Mouse (Mus musculus): ENCODE results near the gene Gm20388. TPM values are rescaled to one million over a fixed set of nuclear protein-coding genes. Genes with fewer than 3 reads are reported as not detected.

The Gm20388 gene
- polyA plus RNA-seq, 1 experiment from 2014 or later = 47.1 TPM

- Histone ChIP-seq H3K36me3 (ENCODE audit: inconsistent target) (no peaks in the 10 kb centered on the region), H3K4me3 (ENCODE audit: inconsistent target) (no peak overlapping the region), H3K79me2 (ENCODE audit: inconsistent target) (no peaks in the 10 kb centered on the region), H3K27ac (no peak overlapping the region)
- 77% methylated on average over 6 of the region's 6 CpGs for WGBS (ENCODE audit: missing documents)
Observed at GRCm38 (mm10) chr8:120383204-120383560, 472.5 kb downstream of the Gm20388 start.

- Histone ChIP-seq H3K27ac (no peak overlapping the region), H3K4me3 (ENCODE audit: inconsistent target) (no peak overlapping the region), H3K36me3 (ENCODE audit: inconsistent target) (no peaks in the 10 kb centered on the region), H3K79me2 (ENCODE audit: inconsistent target) (no peaks in the 10 kb centered on the region)
- WGBS (ENCODE audit: missing documents) = 54% methylated on average over 4 of the region's 6 CpGs
Observed at GRCm38 (mm10) chr8:120383713-120384112, 473.1 kb downstream of the Gm20388 start.

GRCm38 (mm10) chr8:120384745-120385144 lies 474.1 kb downstream of the Gm20388 start:
- Histone ChIP-seq H3K4me3 (ENCODE audit: inconsistent target) (no peak overlapping the region), H3K79me2 (ENCODE audit: inconsistent target) (no peaks in the 10 kb centered on the region), H3K27ac (no peak overlapping the region), H3K36me3 (ENCODE audit: inconsistent target) (no peaks in the 10 kb centered on the region)

DNA sequence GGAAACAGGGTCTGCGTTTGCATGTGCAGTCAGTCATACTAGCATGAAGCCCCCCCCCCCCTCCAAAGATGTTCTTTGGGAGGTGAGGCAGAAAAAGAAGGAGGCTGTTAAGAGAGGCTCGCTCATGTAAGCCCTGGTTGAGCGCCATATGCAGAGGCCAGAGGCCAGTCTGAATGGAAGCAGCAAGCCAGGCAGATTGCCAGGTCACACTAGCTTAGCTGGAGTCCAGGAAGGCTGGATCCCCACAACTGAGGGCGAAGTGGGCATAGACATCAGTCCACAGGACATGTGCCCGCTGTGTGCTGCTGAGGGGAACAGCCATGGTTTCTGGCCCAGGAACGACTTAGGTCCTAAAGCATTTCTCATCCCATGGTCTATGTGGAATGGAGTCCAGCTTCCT lies 477.6 kb downstream of the Gm20388 start:
- WGBS (ENCODE audit: missing documents) = 85% methylated on average over 4 of the region's 6 CpGs
- Histone ChIP-seq H3K27ac (no peak overlapping the region), H3K36me3 (ENCODE audit: inconsistent target) (no peaks in the 10 kb centered on the region), H3K79me2 (ENCODE audit: inconsistent target) (no peaks in the 10 kb centered on the region), H3K4me3 (ENCODE audit: inconsistent target) (no peak overlapping the region)

DNA sequence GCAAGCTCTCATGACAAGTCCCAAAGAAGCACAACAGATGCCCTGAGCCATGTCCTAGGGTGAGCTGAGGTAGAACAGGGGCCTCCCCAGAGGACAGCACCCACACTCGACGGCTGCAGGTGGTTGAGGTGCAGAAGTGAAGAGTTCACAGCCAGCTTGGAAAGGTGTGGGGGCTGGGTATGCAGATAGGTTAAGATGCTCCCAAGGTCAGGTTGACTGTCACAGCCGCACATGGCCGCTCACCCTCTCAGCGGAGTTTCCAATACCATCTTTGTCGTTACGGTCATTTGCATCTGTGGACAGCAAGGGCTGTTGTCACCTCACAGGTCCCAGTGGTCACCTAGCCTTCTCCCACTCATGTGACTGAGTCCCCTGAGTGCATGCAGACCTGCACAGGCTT lies 480.0 kb downstream of the Gm20388 start:
- Histone ChIP-seq H3K27ac (no peak overlapping the region), H3K4me3 (ENCODE audit: inconsistent target) (no peak overlapping the region), H3K36me3 (ENCODE audit: inconsistent target) (no peaks in the 10 kb centered on the region), H3K79me2 (ENCODE audit: inconsistent target) (no peaks in the 10 kb centered on the region)
- 93% methylated on average over 7 of the region's 7 CpGs for WGBS (ENCODE audit: missing documents)

- Histone ChIP-seq H3K4me3 (ENCODE audit: inconsistent target) (no peak overlapping the region), H3K79me2 (ENCODE audit: inconsistent target) (no peaks in the 10 kb centered on the region), H3K36me3 (ENCODE audit: inconsistent target) (no peaks in the 10 kb centered on the region), H3K27ac (no peak overlapping the region)
- WGBS (ENCODE audit: missing documents) = 96% methylated on average over 19 of the region's 21 CpGs
Observed at GRCm38 (mm10) chr8:120391856-120392255, 481.2 kb downstream of the Gm20388 start.

- Histone ChIP-seq H3K4me3 (ENCODE audit: inconsistent target) (no peak overlapping the region), H3K36me3 (ENCODE audit: inconsistent target) (no peaks in the 10 kb centered on the region), H3K27ac (no peak overlapping the region), H3K79me2 (ENCODE audit: inconsistent target) (no peaks in the 10 kb centered on the region)
- 93% methylated on average over 11 of the region's 11 CpGs for WGBS (ENCODE audit: missing documents)
Observed at GRCm38 (mm10) chr8:120393085-120393484, 482.4 kb downstream of the Gm20388 start.

DNA sequence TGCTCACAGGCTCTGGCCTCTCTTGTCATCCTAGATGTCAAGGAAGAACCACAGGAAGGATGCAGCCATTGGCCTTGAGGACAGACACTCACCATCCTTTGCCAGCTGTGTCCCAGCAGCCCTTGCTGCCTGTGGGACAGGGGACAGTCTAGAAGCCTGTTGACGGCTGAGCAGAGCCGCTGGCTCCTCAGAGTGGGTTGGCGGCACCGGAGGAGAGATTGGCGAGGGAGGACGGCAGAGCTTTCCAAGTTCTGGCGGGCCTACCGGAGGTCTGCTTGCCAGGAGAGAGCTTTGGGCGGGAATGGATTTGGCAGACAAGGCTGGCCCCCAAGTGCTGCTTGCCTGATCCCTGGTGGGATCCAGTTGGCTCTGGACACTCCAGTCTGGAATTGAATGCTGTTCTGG lies 483.2 kb downstream of the Gm20388 start:
- Histone ChIP-seq H3K36me3 (ENCODE audit: inconsistent target) (no peaks in the 10 kb centered on the region), H3K27ac (no peak overlapping the region), H3K79me2 (ENCODE audit: inconsistent target) (no peaks in the 10 kb centered on the region), H3K4me3 (ENCODE audit: inconsistent target) (no peak overlapping the region)
- 88% methylated on average over 9 of the region's 9 CpGs for WGBS (ENCODE audit: missing documents)

DNA sequence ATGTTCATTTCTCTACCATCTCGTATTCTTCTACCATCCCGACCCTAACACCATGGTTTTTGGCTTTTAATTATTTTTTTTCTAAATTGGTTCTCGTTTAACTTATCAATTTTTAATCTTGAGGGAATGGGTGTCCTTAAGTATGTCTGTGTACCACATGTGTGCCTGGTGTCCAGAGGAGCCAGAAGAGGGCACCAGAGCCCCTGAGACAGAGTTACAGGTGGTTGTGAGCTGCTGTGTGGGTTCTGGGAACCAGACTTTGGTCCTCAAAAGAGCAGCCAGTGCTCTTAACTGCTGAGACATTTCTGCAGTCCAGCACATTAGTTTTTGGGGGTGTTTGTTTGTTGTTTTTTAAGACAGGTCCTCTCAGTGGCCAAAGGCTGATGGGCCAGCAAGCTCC lies 485.3 kb downstream of the Gm20388 start:
- Histone ChIP-seq H3K27ac (no peak overlapping the region), H3K79me2 (ENCODE audit: inconsistent target) (no peaks in the 10 kb centered on the region), H3K4me3 (ENCODE audit: inconsistent target) (no peak overlapping the region), H3K36me3 (ENCODE audit: inconsistent target) (no peaks in the 10 kb centered on the region)
- 100% methylated on average over 3 of the region's 3 CpGs for WGBS (ENCODE audit: missing documents)

DNA sequence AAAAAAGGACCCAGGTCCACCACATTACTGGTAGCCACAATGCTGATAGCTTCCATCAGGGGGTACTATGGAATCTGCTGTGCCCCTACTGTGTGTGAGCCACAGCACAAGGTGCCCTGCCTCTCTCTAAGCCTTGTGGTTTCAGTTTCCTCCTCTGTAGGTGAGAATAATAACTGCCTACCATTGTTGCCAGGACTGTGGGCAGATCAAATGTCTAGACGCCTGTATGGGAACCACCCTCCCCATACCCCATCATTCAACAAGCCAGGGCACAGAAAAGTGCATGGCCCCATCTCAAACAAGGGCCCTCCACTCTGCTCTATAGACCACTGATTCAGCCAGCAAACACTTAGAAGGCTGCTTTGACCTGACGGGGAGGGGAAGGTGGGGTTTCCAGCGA lies 486.1 kb downstream of the Gm20388 start:
- H3K79me2 ChIP-seq (ENCODE audit: inconsistent target) = no peaks in the 10 kb centered on the region
- no peaks in the 10 kb centered on the region for H3K36me3 ChIP-seq (ENCODE audit: inconsistent target)
- H3K4me3 ChIP-seq (ENCODE audit: inconsistent target) = no peak overlapping the region
- WGBS (ENCODE audit: missing documents) = 32% methylated on average over 3 of the region's 3 CpGs
- no peak overlapping the region for H3K27ac ChIP-seq

DNA sequence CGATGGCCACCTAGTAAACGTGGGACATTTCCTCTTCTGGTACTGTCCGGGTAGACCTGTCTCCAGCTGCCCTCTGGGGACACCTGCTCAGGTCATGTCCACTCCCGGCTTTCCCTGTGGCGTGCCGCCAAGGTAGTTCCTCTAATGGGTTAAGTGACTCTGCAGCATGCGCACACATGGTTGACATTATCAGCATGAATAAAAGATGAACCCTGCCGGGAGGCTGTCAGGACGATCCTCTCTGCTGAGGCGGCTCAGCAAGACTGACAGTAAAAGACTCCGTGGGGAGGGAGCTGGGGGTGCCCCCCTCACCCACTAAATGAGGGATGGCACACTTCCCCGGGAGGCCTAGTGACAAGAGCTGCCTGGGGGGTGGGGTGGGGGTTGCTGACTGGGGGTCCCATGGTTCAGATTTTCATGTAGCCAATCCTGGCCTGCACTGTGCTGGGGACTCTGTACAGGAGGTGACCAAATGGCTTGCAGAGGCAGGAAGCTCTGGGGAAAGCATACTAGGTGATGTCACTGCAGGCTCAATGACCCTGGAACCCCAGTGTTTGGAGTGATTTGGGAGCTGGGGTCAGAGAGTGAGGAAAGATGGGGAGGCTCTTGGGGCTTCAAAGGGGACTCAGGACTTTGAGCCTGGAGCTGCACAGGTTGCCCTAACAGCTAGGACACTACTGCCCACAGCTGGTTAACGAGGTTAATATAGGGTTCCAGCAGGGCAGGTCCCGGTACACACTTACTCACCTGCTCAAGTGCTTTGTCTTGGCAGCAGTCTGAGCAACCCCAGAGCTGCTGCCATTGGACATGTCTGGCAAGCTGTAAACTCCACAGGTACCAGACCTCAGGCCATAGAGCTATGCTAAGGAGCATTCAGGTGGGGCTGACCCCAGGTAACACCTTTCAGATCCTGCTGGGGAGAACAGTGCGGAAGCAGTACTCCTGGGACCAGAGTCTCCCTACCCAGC lies 487.1 kb downstream of the Gm20388 start:
- H3K27ac ChIP-seq = no peak overlapping the region
- 55% methylated on average over 15 of the region's 15 CpGs for WGBS (ENCODE audit: missing documents)

DNA sequence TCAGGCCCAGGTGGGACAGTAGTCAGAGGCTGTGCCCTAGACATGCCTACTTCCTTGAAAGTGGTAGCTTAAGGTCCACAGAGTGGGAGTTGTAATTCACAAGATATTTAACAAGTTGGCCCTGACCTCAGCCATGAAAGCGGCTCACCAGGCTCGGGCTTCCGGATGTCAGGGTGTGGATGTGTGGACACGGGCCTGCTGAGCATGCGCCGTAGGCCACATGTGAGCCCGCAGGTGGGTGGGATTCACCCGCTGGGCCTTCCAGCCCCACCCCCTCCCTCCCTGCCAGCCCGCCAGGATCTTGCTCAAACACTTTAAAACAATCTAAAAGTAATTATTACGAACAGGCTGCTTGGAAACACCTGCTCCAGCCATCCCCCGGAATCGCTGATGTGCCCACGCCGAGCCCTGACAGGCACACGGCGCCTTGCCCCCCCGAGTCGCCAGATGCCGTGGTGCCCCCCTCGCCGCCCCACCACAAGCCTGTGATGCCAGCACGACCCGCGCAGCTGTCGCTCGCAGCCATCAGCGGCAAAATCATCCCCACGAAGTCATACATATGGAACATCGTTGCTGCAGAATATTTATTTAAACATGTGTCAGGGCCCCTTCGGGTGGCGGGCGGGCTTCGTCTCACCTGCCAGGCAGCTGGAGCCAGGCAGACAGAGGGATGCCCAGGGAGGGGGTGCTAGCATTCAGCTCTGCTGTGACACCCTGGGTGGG lies 488.7 kb downstream of the Gm20388 start:
- Histone ChIP-seq H3K4me3 (ENCODE audit: inconsistent target) (no peak overlapping the region), H3K27ac (no peak overlapping the region), H3K79me2 (ENCODE audit: inconsistent target) (no peaks in the 10 kb centered on the region), H3K36me3 (ENCODE audit: inconsistent target) (no peaks in the 10 kb centered on the region)
- WGBS (ENCODE audit: missing documents) = 88% methylated on average over 30 of the region's 33 CpGs

More for the DNA sequence above, 487.1 kb downstream of the Gm20388 start:
- H3K4me3 ChIP-seq (ENCODE audit: inconsistent target) = no peak overlapping the region
- no peaks in the 10 kb centered on the region for H3K79me2 ChIP-seq (ENCODE audit: inconsistent target)
- H3K36me3 ChIP-seq (ENCODE audit: inconsistent target) = no peaks in the 10 kb centered on the region

DNA sequence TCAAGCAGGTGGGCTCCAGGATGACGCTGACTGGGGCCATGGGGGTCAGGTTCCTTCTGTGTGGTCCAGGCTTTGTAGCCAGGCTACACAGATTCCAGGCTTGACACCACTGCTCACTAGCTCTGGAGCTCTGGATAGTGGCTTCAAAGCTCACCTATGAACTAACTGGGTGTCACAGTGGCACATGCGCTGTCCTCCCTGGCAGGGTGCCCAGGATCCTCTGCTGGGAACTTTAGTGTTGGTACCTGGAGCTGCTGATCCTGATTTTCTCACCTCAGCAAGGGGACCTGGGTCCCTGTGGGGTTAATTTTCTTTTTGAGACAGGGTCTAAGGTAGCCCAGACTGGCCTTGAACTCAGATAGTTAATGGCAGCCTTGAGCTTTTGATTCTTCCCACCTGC lies 490.6 kb downstream of the Gm20388 start:
- no peak overlapping the region for H3K4me3 ChIP-seq (ENCODE audit: inconsistent target)
- WGBS (ENCODE audit: missing documents) = 100% methylated on average over 2 of the region's 2 CpGs
- no peaks in the 10 kb centered on the region for H3K79me2 ChIP-seq (ENCODE audit: inconsistent target)
- H3K27ac ChIP-seq = no peak overlapping the region
- no peaks in the 10 kb centered on the region for H3K36me3 ChIP-seq (ENCODE audit: inconsistent target)

DNA sequence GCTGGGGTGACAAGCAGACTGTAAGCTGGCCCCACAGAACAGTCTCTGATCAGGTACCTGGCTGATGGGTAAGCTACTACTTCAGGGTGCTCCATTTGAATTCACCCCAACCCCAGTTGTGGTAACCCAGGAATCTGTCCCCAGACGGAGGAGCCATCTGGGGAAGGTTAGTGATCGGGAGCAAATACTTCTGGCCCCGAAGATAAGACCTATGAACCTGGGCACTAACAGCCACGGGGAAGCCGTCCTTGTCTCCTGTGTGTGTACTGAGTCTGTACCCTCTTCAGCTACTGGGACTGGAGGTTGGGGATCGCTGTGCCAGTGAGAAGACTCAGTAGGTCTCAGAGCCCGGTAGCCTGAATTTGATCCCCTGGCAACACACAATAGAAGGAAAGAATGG lies 491.1 kb downstream of the Gm20388 start:
- H3K79me2 ChIP-seq (ENCODE audit: inconsistent target) = no peaks in the 10 kb centered on the region
- WGBS (ENCODE audit: missing documents) = 99% methylated on average over 7 of the region's 7 CpGs
- H3K27ac ChIP-seq = no peak overlapping the region
- no peak overlapping the region for H3K4me3 ChIP-seq (ENCODE audit: inconsistent target)
- H3K36me3 ChIP-seq (ENCODE audit: inconsistent target) = no peaks in the 10 kb centered on the region

DNA sequence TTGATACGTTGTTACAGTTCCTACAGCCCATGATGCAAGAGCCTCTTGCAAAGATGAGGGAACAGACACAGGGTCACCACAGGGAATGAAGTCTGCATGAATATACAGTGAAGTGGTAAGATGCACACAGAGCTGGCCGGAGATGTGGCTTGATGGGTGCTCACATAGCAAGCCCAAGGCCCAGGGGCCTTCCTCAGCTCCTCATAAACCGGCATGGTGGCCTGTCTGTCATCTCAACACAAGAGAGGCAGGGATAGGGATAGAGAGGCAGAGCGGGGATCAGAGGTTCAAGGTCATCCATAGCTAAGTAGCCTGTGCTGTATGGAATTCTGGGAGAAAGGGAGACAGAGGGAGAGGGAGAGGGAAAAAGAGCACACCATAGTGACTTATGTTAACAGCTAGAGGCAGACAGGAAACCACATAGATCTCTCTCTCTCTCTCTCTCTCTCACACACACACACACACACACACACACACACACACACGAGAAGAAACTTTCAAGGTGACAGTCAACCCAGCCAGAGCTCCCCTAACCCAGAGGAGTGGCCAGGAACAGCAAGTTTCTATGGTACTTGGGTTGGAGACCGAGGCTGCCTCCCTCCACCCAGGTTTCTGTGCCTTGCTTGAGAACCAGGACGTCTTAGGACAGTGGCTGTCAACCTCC lies 493.1 kb downstream of the Gm20388 start:
- 70% methylated on average over 6 of the region's 7 CpGs for WGBS (ENCODE audit: missing documents)
- Histone ChIP-seq H3K27ac (no peak overlapping the region), H3K36me3 (ENCODE audit: inconsistent target) (no peaks in the 10 kb centered on the region), H3K79me2 (ENCODE audit: inconsistent target) (no peaks in the 10 kb centered on the region), H3K4me3 (ENCODE audit: inconsistent target) (no peak overlapping the region)

Measured in macrophage (primary cell).